Mouse (Mus musculus): ENCODE results near the gene Snx5. TPM values are rescaled to one million over a fixed set of nuclear protein-coding genes. Genes with fewer than 3 reads are reported as not detected.

Snx5 gene
- polyA plus RNA-seq, 1 experiment = 284 TPM

DNA sequence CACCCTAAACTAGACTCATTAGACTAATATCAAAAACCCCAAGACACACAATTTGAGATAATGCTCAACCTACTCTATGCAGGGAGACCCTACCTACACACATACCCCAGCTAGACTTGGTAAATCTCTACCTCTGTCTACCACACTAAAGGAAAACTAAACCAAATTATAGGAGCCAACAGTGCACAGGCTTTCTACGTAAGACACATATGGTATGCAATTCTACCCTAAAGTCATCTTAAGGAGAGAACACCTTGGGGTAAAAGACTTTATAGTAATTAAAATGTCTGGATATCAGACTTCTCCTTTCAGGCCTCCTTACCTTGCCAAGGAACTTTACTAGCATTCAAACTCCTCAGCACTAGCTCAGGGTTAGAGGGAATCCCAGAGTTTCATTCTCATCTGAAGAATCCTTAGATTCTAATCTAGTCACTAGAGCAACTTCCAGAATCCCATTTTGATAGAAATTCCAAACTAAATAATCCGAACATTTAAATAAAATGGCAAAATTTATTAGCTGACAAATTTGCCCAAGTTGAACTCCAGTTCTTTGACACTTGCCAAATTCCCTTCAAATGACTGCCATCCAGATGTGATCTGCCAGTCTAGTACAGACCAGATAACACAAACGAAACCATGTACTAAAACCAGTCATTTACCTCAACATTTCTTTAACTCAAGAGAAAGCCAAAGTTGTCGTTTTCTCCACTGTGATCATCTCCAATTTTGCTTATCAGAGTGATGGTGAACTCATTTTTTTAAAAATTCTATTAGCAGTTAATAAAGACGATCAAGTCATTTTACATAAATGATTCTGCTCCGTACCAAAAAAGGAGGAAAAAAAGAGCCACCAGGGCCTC is 2.0 kb downstream of the Snx5 start:
- Histone ChIP-seq H3K4me1 (ENCODE audit: control insufficient read depth, insufficient read depth, low read length) (no peaks in the 10 kb centered on the region), H3K27ac (ENCODE audit: insufficient read depth, low read length) (no peak overlapping the region), H3K4me3 (ENCODE audit: insufficient read depth, low read length) (peak overlapping the region; percentile 97)
- no peak for TF ChIP-seq POLR2A (IDR thresholded peaks at IDR 0.05; ENCODE audit: low read depth, low read length)
- no peak for TF ChIP-seq CTCF (IDR thresholded peaks at IDR 0.05; ENCODE audit: borderline replicate concordance, insufficient read depth, low read length)

DNA sequence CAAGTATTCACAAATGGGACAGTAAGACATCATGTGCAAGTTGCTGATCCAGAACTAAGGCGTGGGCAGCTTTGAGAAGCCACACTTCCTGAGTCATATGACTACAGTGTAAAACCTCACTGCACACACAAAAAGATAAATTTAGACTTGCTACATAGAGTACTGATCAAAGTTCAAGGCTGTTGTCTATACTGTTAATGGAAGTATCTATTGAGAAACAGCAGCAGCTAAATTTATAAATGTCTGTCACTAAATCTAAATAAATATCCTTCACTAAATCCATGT is 3.0 kb downstream of the Snx5 start:
- TF ChIP-seq CTCF (IDR thresholded peaks at IDR 0.05; ENCODE audit: borderline replicate concordance, insufficient read depth, low read length) (no peak), POLR2A (IDR thresholded peaks at IDR 0.05; ENCODE audit: low read depth, low read length) (no peak)
- Histone ChIP-seq H3K4me1 (ENCODE audit: control insufficient read depth, insufficient read depth, low read length) (no peaks in the 10 kb centered on the region), H3K27ac (ENCODE audit: insufficient read depth, low read length) (peak overlapping the region; percentile 22; the same call in 1 of the 2 replicates), H3K4me3 (ENCODE audit: insufficient read depth, low read length) (peak overlapping the region; percentile 97)

DNA sequence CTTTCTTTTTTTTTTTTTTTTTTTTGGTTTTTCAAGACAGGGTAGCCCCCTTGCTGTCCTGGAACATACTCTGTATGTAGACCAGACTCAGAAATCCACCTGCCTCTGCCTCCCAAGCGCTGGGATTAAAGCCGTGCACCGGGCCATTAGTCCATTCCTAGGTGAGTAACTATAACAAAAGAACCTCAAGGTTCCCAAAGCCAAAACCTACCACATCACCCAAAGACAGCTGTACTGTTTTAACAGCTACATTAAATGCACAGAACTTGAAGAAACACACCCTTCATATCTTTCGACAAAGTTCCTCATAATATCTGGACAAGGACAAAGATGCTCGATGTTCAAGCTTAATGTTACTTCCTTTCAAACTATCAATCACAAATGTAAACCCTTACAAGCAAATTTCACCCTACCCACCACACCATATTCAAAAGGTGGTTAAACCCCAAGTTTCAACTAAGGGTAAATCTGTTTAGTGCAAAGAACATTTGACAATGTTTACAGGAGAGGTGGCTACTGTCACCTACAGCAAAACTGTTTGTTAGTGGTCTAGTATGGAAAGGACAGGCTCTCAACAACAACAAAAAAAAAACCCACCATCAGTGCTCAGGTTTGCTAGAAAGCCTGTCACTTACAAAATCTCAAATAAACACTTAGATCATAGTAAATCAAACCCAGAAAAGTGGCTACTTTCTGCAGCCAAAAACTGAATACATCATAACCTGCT is 3.5 kb downstream of the Snx5 start:
- TF ChIP-seq POLR2A (IDR thresholded peaks at IDR 0.05; ENCODE audit: low read depth, low read length) (no peak), CTCF (IDR thresholded peaks at IDR 0.05; ENCODE audit: borderline replicate concordance, insufficient read depth, low read length) (no peak)
- H3K4me1 ChIP-seq (ENCODE audit: control insufficient read depth, insufficient read depth, low read length) = no peaks in the 10 kb centered on the region
- peak overlapping the region; percentile 22; the same call in 1 of the 2 replicates for H3K27ac ChIP-seq (ENCODE audit: insufficient read depth, low read length)
- H3K4me3 ChIP-seq (ENCODE audit: insufficient read depth, low read length) = peak overlapping the region; percentile 97

DNA sequence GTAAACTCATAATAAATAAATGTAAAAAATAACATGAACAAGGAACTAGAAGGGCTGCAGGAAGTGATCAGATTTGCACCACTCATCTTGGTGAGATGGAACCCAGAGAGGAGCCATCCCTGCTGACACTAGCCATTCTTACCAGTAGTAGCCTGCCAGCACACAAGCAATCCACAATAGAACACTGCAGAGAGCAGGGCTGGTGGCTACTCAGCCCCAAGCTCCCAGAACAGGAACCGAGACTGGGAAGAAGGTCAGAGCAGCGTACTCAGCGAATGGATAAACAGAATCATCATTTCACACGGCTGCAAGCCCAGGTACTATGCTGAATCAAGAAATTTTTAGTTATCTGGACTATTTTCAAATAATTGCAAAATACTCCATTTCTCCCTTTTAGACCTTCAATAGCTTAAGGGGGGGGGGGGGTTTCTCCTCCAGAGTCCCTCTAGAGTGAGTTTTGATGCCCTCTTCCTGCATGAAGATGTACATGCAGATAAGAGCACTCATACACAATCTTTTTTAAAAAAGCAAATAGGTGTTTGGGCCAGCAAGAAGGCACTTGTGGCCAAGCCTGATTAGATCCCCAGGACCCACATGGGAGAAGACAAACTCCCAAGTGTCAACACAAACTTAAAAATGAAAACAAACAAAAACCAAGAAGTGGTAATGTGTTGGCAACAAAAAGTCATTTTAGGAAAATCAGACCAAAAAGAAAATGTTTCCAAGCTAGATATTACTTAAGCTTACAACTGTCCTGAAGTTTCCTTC is 4.6 kb downstream of the Snx5 start:
- H3K4me1 ChIP-seq (ENCODE audit: control insufficient read depth, insufficient read depth, low read length) = no peaks in the 10 kb centered on the region
- TF ChIP-seq POLR2A (IDR thresholded peaks at IDR 0.05; ENCODE audit: low read depth, low read length) (no peak), CTCF (IDR thresholded peaks at IDR 0.05; ENCODE audit: borderline replicate concordance, insufficient read depth, low read length) (no peak)
- no peak overlapping the region for H3K27ac ChIP-seq (ENCODE audit: insufficient read depth, low read length)
- peak overlapping the region; percentile 15 for H3K4me3 ChIP-seq (ENCODE audit: insufficient read depth, low read length)

DNA sequence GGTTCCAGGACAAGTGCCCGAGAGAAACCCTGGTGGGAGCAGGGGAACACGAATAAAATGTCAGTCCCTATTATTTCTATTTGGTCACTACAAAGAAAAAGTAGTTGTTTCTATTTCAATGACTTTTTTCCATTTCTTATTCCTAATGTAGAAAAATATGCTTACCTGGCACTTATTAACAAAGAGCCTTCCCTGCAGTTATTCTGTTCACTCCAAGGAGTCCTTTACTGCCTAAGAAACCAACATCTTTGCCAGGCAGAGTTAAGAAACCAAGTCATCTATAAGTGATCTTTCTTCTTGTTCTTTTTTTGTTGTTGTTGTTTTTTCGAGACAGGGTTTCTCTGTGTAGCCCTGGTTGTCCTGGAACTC is 5.6 kb downstream of the Snx5 start:
- Histone ChIP-seq H3K4me3 (ENCODE audit: insufficient read depth, low read length) (no peak overlapping the region), H3K27ac (ENCODE audit: insufficient read depth, low read length) (no peak overlapping the region), H3K4me1 (ENCODE audit: control insufficient read depth, insufficient read depth, low read length) (no peaks in the 10 kb centered on the region)
- no peak for TF ChIP-seq POLR2A (IDR thresholded peaks at IDR 0.05; ENCODE audit: low read depth, low read length)
- no peak for TF ChIP-seq CTCF (IDR thresholded peaks at IDR 0.05; ENCODE audit: borderline replicate concordance, insufficient read depth, low read length)

DNA sequence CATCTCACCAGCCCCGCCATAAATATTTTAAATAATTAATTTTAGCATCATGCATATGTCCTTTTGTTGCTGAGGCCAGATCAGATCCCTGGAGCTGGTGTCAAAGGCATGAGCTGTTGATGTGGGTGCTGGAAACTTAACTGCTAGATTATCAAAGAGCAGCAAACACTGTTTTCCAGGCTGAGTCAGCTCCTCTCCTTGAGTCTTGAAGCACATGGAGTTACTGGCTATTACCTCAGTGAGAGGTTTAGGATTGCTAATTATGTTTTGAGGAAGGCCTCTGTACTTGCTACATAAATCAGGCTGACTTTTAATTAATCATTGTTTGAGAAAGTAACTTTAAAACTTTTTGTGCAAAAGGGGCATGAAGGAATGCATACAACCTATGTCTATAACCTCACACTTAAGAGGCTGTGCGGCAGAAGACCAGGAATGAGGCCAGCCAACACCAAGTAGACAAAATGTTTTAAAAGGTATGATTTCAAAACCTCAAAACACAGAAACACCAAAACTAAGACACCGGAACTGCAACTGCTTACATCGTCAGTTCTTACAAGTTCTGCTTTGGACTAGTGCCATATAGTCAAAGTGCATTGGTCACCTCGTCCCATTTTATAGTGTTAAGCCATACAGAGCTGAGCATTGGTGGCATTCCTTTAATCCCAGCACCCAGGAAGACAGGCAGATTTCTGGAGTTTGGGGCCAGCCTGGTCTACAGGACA is 6.1 kb downstream of the Snx5 start:
- H3K4me1 ChIP-seq (ENCODE audit: control insufficient read depth, insufficient read depth, low read length) = no peaks in the 10 kb centered on the region
- no peak for TF ChIP-seq CTCF (IDR thresholded peaks at IDR 0.05; ENCODE audit: borderline replicate concordance, insufficient read depth, low read length)
- TF ChIP-seq POLR2A (IDR thresholded peaks at IDR 0.05; ENCODE audit: low read depth, low read length) = no peak
- no peak overlapping the region for H3K4me3 ChIP-seq (ENCODE audit: insufficient read depth, low read length)
- 0 out of 2 replicates have a peak overlapping the region, but pooled peaks have one; percentile 11 for H3K27ac ChIP-seq (ENCODE audit: insufficient read depth, low read length)

DNA sequence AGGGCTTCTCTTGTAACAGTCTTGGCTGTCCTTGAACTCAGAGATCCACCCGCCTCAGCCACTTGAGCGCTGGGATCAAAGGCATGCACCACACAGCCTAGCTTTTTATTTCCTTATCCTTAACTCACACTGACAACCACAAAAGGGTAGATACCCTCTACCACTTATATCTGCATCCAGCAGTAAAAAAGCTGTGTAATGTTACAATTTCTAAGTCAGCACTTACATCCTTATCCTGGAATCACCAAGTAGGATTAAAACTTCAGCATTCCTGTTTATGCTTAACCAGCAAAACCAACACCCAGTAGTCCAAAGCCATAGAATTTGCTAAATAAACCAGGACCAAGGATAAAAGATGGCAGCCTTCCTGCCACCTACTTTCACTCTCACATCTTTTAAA is 7.9 kb downstream of the Snx5 start:
- Histone ChIP-seq H3K27ac (ENCODE audit: insufficient read depth, low read length) (no peak overlapping the region), H3K4me3 (ENCODE audit: insufficient read depth, low read length) (no peak overlapping the region), H3K4me1 (ENCODE audit: control insufficient read depth, insufficient read depth, low read length) (no peaks in the 10 kb centered on the region)
- no peak for TF ChIP-seq CTCF (IDR thresholded peaks at IDR 0.05; ENCODE audit: borderline replicate concordance, insufficient read depth, low read length)
- no peak for TF ChIP-seq POLR2A (IDR thresholded peaks at IDR 0.05; ENCODE audit: low read depth, low read length)

DNA sequence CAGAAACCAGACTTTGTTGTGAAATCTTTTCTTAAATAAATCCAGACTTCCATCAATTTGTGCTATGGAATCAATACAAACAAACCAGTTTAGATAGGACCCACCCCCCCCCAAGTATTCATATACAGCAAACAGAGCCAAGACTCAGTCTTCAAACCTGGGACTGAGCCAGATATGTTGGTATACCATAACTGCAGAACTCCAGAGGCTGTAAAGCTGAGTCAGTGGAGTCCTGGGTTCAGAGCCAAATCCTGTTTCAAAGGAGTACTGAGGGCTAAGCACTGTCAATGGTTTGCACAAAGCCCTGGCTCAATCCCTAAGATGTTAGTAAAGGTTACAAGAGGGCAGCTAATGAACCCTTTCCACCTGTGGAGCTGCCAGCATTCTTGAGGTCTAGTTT is 20.6 kb downstream of the Snx5 start:
- Histone ChIP-seq H3K4me1 (ENCODE audit: control insufficient read depth, insufficient read depth, low read length) (no peaks in the 10 kb centered on the region), H3K27ac (ENCODE audit: insufficient read depth, low read length) (no peak overlapping the region), H3K4me3 (ENCODE audit: insufficient read depth, low read length) (no peak overlapping the region)
- TF ChIP-seq POLR2A (IDR thresholded peaks at IDR 0.05; ENCODE audit: low read depth, low read length) (no peak), CTCF (IDR thresholded peaks at IDR 0.05; ENCODE audit: borderline replicate concordance, insufficient read depth, low read length) (no peak)

Data from embryonic fibroblast, embryonic 13.5 days (primary cell).